Mouse (Mus musculus) intestine, embryonic 15.5 days (tissue): ENCODE measurements around the gene Unc13b. TPM values are rescaled to one million over a fixed set of nuclear protein-coding genes. Genes with fewer than 3 reads are reported as not detected.

Experiments
- ATAC-seq: fragments of 200-750 bp; cut with Nextera tagmentation; 2 replicates; pipeline ENCODE4 v1.8.0; 2017; ENCODE audit warnings: moderate TSS enrichment, moderate library complexity
- H3K27ac ChIP-seq: fragments of 300-500 bp; sonication (generic); 2 replicates; pipeline ENCODE4 v1.5.1; 2015; ENCODE audit warnings: mild to moderate bottlenecking, inconsistent platforms
- H3K27me3 ChIP-seq: fragments of 300-500 bp; sonication (generic); replicated peaks from 2 replicates; pipeline ENCODE4 v1.6.1; 2015; ENCODE audit warnings: inconsistent platforms
- H3K36me3 ChIP-seq: fragments of 300-500 bp; sonication (generic); 2 replicates; pipeline ENCODE4 v1.6.1; 2015; ENCODE audit warnings: inconsistent platforms
- H3K4me1 ChIP-seq: fragments of 300-500 bp; sonication (generic); replicated peaks from 2 replicates; pipeline ENCODE4 v1.6.1; 2015; ENCODE audit warnings: inconsistent platforms
- H3K4me2 ChIP-seq: fragments of 300-500 bp; sonication (generic); replicated peaks from 2 replicates; pipeline ENCODE4 v1.6.1; 2015; ENCODE audit warnings: mild to moderate bottlenecking, inconsistent platforms
- H3K4me3 ChIP-seq: fragments of 300-500 bp; sonication (generic); replicated peaks from 2 replicates; pipeline ENCODE4 v1.5.1; 2015; ENCODE audit warnings: inconsistent platforms
- H3K9ac ChIP-seq: fragments of 300-500 bp; sonication (generic); 2 replicates; pipeline ENCODE4 v1.6.1; 2015; ENCODE audit warnings: inconsistent platforms
- H3K9me3 ChIP-seq: fragments of 300-500 bp; sonication (generic); 2 replicates; pipeline ENCODE4 v1.6.1; 2016; ENCODE audit warnings: inconsistent platforms
- WGBS: fragments of 180-500 bp; shearing (Covaris S2); methylation state at CpG from one replicate; pipeline ENCODE4 v1.1.7; 2015; 5-methylcytosine and 5-hydroxymethylcytosine counted together
- polyA plus RNA-seq: library from polyadenylated mRNA; unstranded; fragments of >200 nt; fragmentation: Nextera tagmentation; extraction: Ambion mirVana; gene quantifications from 2 replicates; pipeline ENCODE4 v1.2.1, GENCODE M21; 2015

Gene Unc13b
- polyA plus RNA-seq, 1 experiment from 2014 or later, result 6.0 TPM

DNA sequence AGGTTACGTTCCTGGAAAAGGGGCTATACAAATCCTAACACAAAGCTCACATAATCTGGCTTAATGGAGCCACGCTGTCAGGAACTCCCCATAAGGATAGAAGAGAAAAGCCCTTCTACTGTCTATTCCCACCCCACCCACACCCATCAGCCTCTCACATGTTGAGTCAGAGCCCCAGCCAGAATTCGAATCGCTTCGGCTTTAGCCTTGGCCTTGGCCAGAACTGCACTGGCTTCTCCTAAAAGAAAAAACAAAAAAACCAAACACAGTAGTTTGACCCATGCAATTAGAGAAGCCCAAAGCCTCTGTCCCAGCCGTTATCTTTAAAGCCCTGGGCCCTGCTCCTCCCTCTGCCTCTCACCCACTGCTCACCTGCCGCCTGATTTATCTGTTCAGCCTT, 29.6 kb upstream of the Unc13b start:
- H3K9me3 ChIP-seq, result no peaks in the 10 kb centered on the region
- WGBS, result 91% methylated on average over 7 of the region's 7 CpGs
- H3K4me3 ChIP-seq, result no peak overlapping the region
- no peaks in the 10 kb centered on the region for H3K27me3 ChIP-seq
- ATAC-seq, result no peak
- H3K4me2 ChIP-seq, result no peak overlapping the region
- no peak overlapping the region for H3K9ac ChIP-seq
- H3K4me1 ChIP-seq, result peaks cover 15% of the 10 kb centered on the region
- no peak overlapping the region for H3K27ac ChIP-seq
- H3K36me3 ChIP-seq, result peaks cover 21% of the 10 kb centered on the region

DNA sequence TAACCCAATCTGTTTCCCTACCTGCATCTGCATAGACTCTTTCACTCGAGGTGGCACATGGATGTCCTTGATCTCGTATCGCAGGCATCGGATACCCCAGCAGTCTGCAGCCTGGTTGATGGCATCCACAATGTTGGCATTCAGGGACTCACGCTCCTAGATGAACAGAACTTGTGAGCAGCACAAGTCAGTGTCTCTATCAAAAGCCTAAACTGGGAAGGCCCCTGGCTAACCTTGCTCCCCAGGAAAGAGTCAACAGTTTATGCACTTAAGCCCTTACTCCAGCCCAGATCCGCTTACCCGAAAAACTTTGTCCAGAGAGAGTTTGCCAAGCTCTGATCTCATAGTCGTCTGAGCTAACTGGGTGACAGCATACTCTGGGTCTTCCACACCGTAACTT, 29.0 kb upstream of the Unc13b start:
- Histone ChIP-seq H3K36me3 (peaks cover 21% of the 10 kb centered on the region), H3K27ac (no peak overlapping the region), H3K4me3 (0 out of 2 replicates have a peak overlapping the region, but pooled peaks have one; percentile 77), H3K27me3 (no peaks in the 10 kb centered on the region), H3K4me2 (0 out of 2 replicates have a peak overlapping the region, but pooled peaks have one; percentile 84), H3K4me1 (peaks cover 10% of the 10 kb centered on the region), H3K9me3 (no peaks in the 10 kb centered on the region), H3K9ac (no peak overlapping the region)
- no peak for ATAC-seq
- 93% methylated on average over 9 of the region's 9 CpGs for WGBS

DNA sequence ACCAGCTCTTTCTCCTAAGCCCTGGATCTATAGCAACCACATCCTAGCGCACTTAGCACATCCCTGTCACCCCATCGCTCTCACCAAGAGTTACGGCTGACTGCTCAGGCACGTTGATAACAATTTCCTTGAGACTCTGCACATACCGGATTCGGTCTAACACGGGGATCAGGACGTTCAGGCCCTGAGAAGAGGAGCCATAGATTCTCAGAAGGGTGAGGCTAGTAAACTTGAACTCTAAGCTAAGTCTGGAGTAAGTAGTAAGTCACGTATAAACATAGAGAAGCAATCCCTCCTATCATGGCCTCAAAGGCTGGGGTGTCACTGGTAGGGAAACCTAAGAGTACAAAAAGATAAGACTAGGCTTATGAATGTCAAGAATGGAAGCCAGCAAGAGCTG, 28.4 kb upstream of the Unc13b start:
- no peaks in the 10 kb centered on the region for H3K27me3 ChIP-seq
- H3K9me3 ChIP-seq, result no peaks in the 10 kb centered on the region
- peaks cover 9% of the 10 kb centered on the region for H3K4me1 ChIP-seq
- peak overlapping the region; percentile 92 for H3K9ac ChIP-seq
- peak overlapping the region; percentile 77 for H3K4me3 ChIP-seq
- H3K36me3 ChIP-seq, result peaks cover 21% of the 10 kb centered on the region
- H3K4me2 ChIP-seq, result peak overlapping the region; percentile 84
- peak overlapping the region; percentile 82; the same call in 1 of the 2 replicates for H3K27ac ChIP-seq
- 67% methylated on average over 9 of the region's 9 CpGs for WGBS
- no peak for ATAC-seq

DNA sequence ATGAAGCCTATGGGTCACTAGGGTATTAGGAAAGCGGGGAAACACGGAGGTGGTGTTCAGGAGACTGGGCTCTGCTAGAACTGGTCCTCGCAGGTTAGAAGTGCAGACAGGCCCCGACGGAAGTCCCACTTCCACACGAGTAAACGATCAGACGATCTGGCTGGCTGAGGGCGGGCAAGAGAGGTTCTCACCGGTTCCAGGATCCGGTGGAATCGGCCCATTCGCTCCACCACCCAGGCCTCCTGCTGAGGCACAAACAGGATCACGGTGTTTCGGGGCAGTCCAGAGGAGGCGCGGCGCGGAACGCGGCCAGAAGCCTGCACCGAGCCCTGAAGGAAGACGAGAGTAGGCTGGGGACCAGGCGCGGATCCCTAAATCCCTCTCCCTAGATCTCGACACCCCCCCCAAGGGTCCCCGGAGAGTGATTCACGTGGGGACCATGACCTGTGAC, 27.9 kb upstream of the Unc13b start:
- H3K36me3 ChIP-seq, result peaks cover 21% of the 10 kb centered on the region
- no peaks in the 10 kb centered on the region for H3K27me3 ChIP-seq
- 1% methylated on average over 28 of the region's 28 CpGs for WGBS
- no peaks in the 10 kb centered on the region for H3K9me3 ChIP-seq
- H3K4me1 ChIP-seq, result peaks cover 9% of the 10 kb centered on the region
- peak overlapping the region; percentile 84 for H3K4me2 ChIP-seq
- H3K27ac ChIP-seq, result peak overlapping the region; percentile 82
- H3K9ac ChIP-seq, result peak overlapping the region; percentile 92
- ATAC-seq, result peak; percentile 75
- H3K4me3 ChIP-seq, result peak overlapping the region; percentile 77

DNA sequence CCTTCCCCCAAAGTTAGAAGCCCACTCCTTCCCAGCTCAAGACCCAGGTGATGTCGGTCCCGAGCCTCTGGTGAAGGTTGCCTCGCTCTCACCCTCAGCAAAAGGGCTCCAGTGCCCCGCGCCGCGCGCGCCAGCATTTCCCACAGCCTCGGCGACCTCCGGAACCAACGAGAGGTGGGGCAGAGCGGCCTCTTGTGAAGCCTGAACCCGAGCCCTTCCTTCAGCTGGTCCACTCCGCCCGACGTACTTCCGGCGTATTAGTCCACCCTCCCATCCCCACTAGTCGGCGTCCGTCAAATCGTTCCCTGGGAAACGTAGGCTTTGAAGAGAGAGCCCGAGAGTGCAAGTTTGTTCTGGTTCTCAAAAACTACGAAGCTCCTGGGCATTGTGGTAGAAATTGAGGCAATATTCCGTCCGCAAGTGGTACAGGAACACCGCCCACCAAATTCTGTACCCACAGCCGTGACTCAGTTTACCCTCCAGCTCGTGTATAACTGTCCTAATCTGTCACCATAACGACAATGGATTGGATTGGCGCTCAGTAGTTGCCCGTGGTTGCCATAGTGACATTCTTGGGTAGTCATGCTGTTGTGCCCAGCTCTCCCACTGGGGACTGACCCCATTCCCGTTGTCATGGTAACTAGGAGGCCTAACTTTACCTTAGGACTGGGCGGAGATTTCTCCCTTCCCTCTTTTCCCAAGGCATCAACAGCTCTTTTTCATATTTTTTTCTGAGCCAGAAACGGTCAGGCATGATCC, 27.3 kb upstream of the Unc13b start, which contains the start of gene Stoml2:
Stoml2 (minus strand) TSS at position 474 of the 759 bp plus-strand sequence.
- WGBS, result under 1% methylated on average over 38 of the region's 38 CpGs
- Histone ChIP-seq H3K9ac (peak within 1 kb of the TSS; percentile 92), H3K4me3 (peak within 1 kb of the TSS; percentile 77), H3K9me3 (no peaks in the 10 kb centered on the region), H3K4me1 (peaks cover 9% of the 10 kb centered on the region), H3K36me3 (peaks cover 23% of the 10 kb centered on the region), H3K4me2 (peak within 1 kb of the TSS; percentile 84), H3K27ac (peak within 1 kb of the TSS; percentile 82), H3K27me3 (no peaks in the 10 kb centered on the region)
- peak; percentile 98 for ATAC-seq

DNA sequence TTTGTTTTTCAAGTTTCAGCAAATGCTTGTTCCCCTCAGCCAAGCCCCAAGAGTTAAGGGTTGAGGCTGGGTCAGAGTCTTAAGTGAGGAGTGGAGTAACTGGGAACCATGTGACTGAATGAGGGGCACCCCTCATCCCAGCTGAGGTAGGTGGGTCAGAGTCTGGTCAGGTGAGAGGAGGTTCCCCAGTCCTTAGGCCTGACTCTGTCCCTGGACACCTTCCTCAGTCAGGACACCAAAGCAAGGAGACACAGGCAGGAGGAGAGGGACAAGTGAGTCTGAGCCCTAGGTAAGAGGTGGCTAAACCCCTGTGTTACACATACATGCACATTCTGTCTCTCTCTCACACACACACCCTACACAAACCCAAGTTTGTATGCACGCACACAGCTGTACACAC, 26.3 kb upstream of the Unc13b start:
- Histone ChIP-seq H3K4me2 (no peak overlapping the region), H3K36me3 (peaks cover 15% of the 10 kb centered on the region; the same call in 1 of the 2 replicates), H3K9ac (no peak overlapping the region), H3K4me1 (peaks cover 9% of the 10 kb centered on the region), H3K4me3 (no peak overlapping the region), H3K9me3 (no peaks in the 10 kb centered on the region), H3K27ac (no peak overlapping the region), H3K27me3 (no peaks in the 10 kb centered on the region)
- no peak for ATAC-seq
- WGBS, result 71% methylated on average over 1 of the region's 1 CpGs

DNA sequence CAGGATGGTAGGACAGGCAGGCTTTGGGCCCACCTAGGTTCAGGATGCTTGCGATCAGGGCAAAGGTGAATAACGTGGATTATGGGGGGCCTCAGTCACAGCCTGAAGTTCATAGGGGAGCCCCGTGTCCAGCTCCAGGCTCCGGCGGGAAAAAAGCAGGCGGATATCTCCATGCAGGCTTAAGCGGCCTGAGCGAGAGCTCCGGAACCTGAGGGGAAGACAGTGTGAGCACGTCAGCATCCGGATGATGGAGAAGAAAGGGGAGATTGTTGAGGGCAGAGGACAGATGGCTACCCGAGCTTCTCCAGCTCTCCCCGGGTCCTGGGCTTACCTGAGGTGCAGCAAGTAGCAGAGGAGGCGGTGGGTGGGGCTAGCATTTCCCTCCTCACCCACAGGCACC, 25.3 kb upstream of the Unc13b start:
- no peaks in the 10 kb centered on the region for H3K27me3 ChIP-seq
- H3K36me3 ChIP-seq, result peaks cover 9% of the 10 kb centered on the region; the same call in 1 of the 2 replicates
- peaks cover 9% of the 10 kb centered on the region for H3K4me1 ChIP-seq
- H3K9ac ChIP-seq, result no peak overlapping the region
- no peak overlapping the region for H3K27ac ChIP-seq
- 86% methylated on average over 14 of the region's 14 CpGs for WGBS
- H3K4me3 ChIP-seq, result no peak overlapping the region
- H3K9me3 ChIP-seq, result no peaks in the 10 kb centered on the region
- ATAC-seq, result no peak
- H3K4me2 ChIP-seq, result no peak overlapping the region

DNA sequence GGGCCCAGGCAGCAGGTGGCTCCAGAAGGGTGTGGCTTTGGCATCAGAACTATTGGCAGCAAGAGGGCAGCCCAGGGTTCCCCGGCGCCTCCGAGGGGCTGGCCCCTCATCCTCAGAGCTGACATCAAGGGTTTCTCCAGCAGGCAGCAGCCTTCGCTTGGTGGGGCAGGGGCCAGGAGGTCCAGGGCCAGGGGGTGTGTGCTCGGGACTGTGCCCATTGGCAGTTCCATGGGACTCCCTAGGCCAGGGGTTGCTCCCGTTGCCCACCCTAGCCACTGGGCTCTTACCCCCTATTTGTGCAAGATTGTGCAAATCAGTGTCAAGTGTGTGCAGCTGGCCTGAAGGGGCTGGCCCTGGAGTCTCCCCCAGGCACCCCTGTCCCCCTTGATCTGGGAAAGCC, 22.9 kb upstream of the Unc13b start:
- 90% methylated on average over 6 of the region's 6 CpGs for WGBS
- Histone ChIP-seq H3K9me3 (no peaks in the 10 kb centered on the region), H3K27ac (no peak overlapping the region), H3K4me3 (no peak overlapping the region), H3K27me3 (no peaks in the 10 kb centered on the region), H3K36me3 (peaks cover 3% of the 10 kb centered on the region; the same call in 1 of the 2 replicates), H3K9ac (no peak overlapping the region), H3K4me2 (no peak overlapping the region), H3K4me1 (peaks cover 9% of the 10 kb centered on the region)
- no peak for ATAC-seq

DNA sequence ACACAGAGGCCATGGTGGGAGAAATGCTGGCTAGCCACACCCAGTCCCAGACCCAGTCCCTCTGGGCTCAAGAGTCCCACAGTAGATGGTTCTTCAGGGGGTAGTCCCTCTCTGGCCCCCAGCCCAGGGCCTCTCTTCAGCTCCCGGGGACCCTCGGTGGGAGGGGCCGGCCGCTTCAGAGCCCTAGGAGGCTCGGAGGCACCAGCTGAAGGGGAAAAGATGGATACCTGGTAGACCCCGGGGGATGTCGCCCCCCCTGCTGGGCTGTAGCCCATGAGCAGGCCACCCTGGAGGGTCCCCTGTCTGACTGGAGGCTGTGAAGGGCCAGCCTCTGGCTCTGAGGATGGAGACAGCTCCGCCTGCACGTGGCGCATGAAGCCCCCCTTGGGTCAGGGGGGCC, 22.4 kb upstream of the Unc13b start:
- Histone ChIP-seq H3K4me1 (peaks cover 9% of the 10 kb centered on the region), H3K36me3 (peaks cover 3% of the 10 kb centered on the region; the same call in 1 of the 2 replicates), H3K9me3 (no peaks in the 10 kb centered on the region), H3K4me3 (no peak overlapping the region), H3K27me3 (no peaks in the 10 kb centered on the region), H3K9ac (no peak overlapping the region), H3K27ac (no peak overlapping the region), H3K4me2 (no peak overlapping the region)
- 95% methylated on average over 10 of the region's 10 CpGs for WGBS
- ATAC-seq, result no peak

DNA sequence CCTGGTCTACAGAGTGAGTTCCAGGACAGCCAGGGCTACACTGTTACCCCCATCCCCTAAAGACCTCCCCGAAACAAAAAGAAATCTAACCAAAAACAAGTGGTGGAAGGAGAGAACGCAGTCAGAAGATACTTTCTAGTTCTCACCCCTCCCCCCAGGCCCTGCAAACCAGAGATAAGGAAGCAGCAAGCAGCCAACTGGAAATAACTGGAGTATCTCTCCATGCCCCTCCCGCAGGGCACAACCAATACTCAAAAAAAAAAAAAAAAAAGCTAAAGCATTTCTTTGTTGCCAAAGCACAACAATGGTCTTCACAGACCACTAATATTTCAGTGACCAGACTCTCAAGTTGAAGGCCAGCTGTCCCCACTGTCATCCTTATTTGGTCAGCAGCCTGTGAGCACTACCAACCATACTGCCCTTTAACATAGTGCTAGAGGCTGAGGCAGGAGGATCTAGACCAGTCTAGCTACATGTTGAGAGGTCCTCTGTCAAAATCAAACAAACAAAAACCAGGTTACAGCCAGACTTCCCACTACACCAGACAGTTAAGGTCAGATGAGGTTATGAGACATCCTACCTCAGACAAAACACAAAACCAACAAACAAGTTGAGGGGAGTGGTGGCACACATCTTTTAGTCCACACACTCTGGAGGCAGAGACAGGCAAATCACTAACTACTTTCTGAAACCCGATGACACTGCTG, 20.7 kb upstream of the Unc13b start:
- ATAC-seq, result no peak
- H3K9me3 ChIP-seq, result no peaks in the 10 kb centered on the region
- H3K27me3 ChIP-seq, result no peaks in the 10 kb centered on the region
- H3K4me3 ChIP-seq, result no peak overlapping the region
- 69% methylated on average over 4 of the region's 4 CpGs for WGBS
- peaks cover 3% of the 10 kb centered on the region; the same call in 1 of the 2 replicates for H3K36me3 ChIP-seq
- H3K9ac ChIP-seq, result no peak overlapping the region
- no peak overlapping the region for H3K27ac ChIP-seq
- peaks cover 9% of the 10 kb centered on the region for H3K4me1 ChIP-seq
- H3K4me2 ChIP-seq, result no peak overlapping the region

DNA sequence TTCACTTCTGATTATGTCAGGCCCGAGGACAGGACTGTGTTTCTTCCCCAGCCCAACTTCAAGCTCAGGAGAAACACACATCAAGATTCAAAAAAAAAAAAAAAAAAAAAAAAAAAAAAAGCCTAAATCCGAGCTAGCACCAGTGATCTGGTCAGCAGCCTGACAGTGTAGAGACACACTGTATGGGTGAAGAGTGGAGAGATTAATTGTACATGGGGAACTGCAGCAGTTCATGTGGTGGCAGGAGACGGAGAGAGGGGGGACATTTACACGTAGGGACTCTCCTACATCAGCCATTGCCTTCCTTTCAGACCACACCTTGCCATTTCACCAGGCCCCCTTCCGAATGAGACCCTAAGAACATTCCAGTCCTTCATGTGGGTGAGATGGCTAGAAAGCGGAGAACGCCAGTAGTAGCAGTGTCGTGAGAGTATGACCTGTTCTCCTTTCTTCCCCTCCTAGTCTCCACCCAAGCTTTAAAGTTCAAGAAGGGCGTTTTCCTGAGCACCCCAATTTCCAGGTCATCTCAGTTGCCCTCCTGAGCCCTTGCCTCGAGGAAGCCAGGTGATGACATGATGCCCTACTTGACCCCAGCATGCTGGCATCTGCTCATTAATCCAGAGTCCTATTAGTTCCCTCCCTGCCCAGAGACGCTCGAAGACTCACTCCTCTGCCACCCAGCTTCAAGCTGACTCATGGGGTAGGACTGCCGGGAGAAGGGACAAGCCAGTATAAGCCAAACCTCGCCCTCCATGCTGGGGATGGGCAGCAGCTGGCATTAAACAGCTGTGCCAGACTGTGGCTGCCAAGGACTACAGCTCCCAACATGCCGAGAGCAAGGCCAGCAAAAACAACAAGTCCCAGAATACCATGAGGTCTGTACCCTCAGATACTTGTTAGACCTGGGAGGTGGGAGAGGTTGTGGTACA, 19.9 kb upstream of the Unc13b start:
- peak overlapping the region; percentile 67 for H3K4me3 ChIP-seq
- peaks cover 3% of the 10 kb centered on the region; the same call in 1 of the 2 replicates for H3K36me3 ChIP-seq
- 48% methylated on average over 15 of the region's 15 CpGs for WGBS
- H3K9ac ChIP-seq, result peak overlapping the region; percentile 28; the same call in 1 of the 2 replicates
- peak overlapping the region; percentile 83 for H3K4me2 ChIP-seq
- no peaks in the 10 kb centered on the region for H3K27me3 ChIP-seq
- no peaks in the 10 kb centered on the region for H3K9me3 ChIP-seq
- H3K4me1 ChIP-seq, result peaks cover 11% of the 10 kb centered on the region
- no peak overlapping the region for H3K27ac ChIP-seq
- no peak for ATAC-seq
